Mouse (Mus musculus) brain, embryonic 14.5 days (tissue): ENCODE measurements at regions not wholly inside any gene's neighbourhood (a gene's known extent, or its start where the extent isn't known, plus 50 kb on each side); places are given as distances from the start of the nearest gene placed in this dataset.
A peak's percentile ranks its signal among the peaks of the same experiment; 100 is the strongest.

Experiments used
- DNase-seq: peaks from one replicate; pipeline ENCODE4 v3.0.0-alpha.2; 2011; ENCODE audit warnings: low read depth
- CTCF ChIP-seq: fragments of 200-500 bp; IDR thresholded peaks from 2 replicates; pipeline ENCODE4 v1.5.1; 2012; ENCODE audit warnings: inconsistent platforms, mild to moderate bottlenecking, moderate library complexity, borderline replicate concordance; ENCODE audit not compliant: insufficient read depth, insufficient read length; ENCODE audit errors: extremely low read depth
- POLR2A ChIP-seq: fragments of 200-500 bp; IDR thresholded peaks from 2 replicates; pipeline ENCODE4 v1.6.1; 2012; ENCODE audit warnings: mild to moderate bottlenecking, inconsistent platforms, borderline replicate concordance; ENCODE audit not compliant: poor library complexity, insufficient read depth, insufficient read length, severe bottlenecking; ENCODE audit errors: extremely low read depth

- DNase-seq = no peak
- no peak for TF ChIP-seq POLR2A
- TF ChIP-seq CTCF = no peak
Measured at GRCm38 (mm10) chr11:31522127-31522526, 149.6 kb downstream of the Bod1 start.

GRCm38 (mm10) chr11:31520909-31521308 lies 150.8 kb downstream of the Bod1 start:
- TF ChIP-seq POLR2A = no peak
- TF ChIP-seq CTCF = no peak
- no peak for DNase-seq

- TF ChIP-seq CTCF (no peak), POLR2A (no peak)
- no peak for DNase-seq
Measured at GRCm38 (mm10) chr11:31503239-31503916, 133.5 kb upstream of the Stc2 start.

- TF ChIP-seq POLR2A (no peak), CTCF (no peak)
- DNase-seq = no peak
Measured at GRCm38 (mm10) chr11:31485429-31485828, 115.6 kb upstream of the Stc2 start.

- TF ChIP-seq POLR2A (no peak), CTCF (no peak)
- DNase-seq = peak; percentile 9
Measured at GRCm38 (mm10) chr11:31481057-31481340, 111.1 kb upstream of the Stc2 start.

- TF ChIP-seq POLR2A = no peak
- TF ChIP-seq CTCF = no peak
- DNase-seq = peak; percentile 6
Measured at GRCm38 (mm10) chr11:31480225-31481056, 110.6 kb upstream of the Stc2 start.

GRCm38 (mm10) chr11:31477763-31478162 lies 107.9 kb upstream of the Stc2 start:
- TF ChIP-seq CTCF (no peak), POLR2A (no peak)
- no peak for DNase-seq

- TF ChIP-seq POLR2A = no peak
- TF ChIP-seq CTCF = no peak
- DNase-seq = no peak
Measured at GRCm38 (mm10) chr11:31477104-31477503, 107.2 kb upstream of the Stc2 start.

- no peak for TF ChIP-seq CTCF
- TF ChIP-seq POLR2A = no peak
Measured at GRCm38 (mm10) chr11:31473017-31473416, 103.1 kb upstream of the Stc2 start.

GRCm38 (mm10) chr11:31470681-31471414 lies 101.0 kb upstream of the Stc2 start:
- no peak for DNase-seq
- TF ChIP-seq POLR2A (no peak), CTCF (no peak)

More at GRCm38 (mm10) chr11:31473017-31473416, 103.1 kb upstream of the Stc2 start:
- no peak for DNase-seq

GRCm38 (mm10) chr11:31464844-31465243 lies 95.0 kb upstream of the Stc2 start:
- no peak for DNase-seq
- TF ChIP-seq POLR2A (no peak), CTCF (no peak)

GRCm38 (mm10) chr11:31462440-31462839 lies 92.6 kb upstream of the Stc2 start:
- no peak for TF ChIP-seq POLR2A
- TF ChIP-seq CTCF = no peak
- no peak for DNase-seq

- no peak for DNase-seq
- no peak for TF ChIP-seq CTCF
- TF ChIP-seq POLR2A = no peak
Measured at GRCm38 (mm10) chr11:31461824-31462223, 92.0 kb upstream of the Stc2 start.
